Mouse (Mus musculus): ENCODE data around the gene Gm49391. TPM values are rescaled to one million over a fixed set of nuclear protein-coding genes. Genes with fewer than 3 reads are reported as not detected.
"Not testable (repeated sequence)": the region's sequence is repeated elsewhere in the genome, so short reads cannot be mapped to it uniquely, and the experiment has no call there.

The Gm49391 gene
- 0.82 and 2.5 TPM in 2 replicates for polyA plus RNA-seq (2015; fragmentation: Nextera tagmentation; extraction: Ambion mirVana)

GRCm38 (mm10) chr13:60936500-60936901 is at the start of gene Gm49391, which contains the start of gene Ctla2a:
TSS of gene Gm49391 (minus strand) at chr13:60936571.
TSS of gene Ctla2a (minus strand) at chr13:60936625.
- ATAC-seq (ENCODE audit: insufficient read depth): peak; percentile 62
- Histone ChIP-seq H3K36me3 (replicated peaks) (no peaks in the 10 kb centered on the region), H3K9ac (no peak within 1 kb of the TSS), H3K4me1 (replicated peaks) (no peaks in the 10 kb centered on the region), H3K27ac (replicated peaks) (0 out of 2 replicates have a peak within 1 kb of the TSS, but pooled peaks have one; percentile 6), H3K4me3 (replicated peaks) (no peak within 1 kb of the TSS), H3K9me3 (replicated peaks) (no peaks in the 10 kb centered on the region), H3K4me2 (no peak within 1 kb of the TSS), H3K27me3 (no peaks in the 10 kb centered on the region)
- 14% methylated on average over 5 of the region's 5 CpGs for WGBS (ENCODE audit: insufficient replicate concordance)

GRCm38 (mm10) chr13:60972319-60972718 is 35.9 kb upstream of the Gm49391 start:
- H3K27ac ChIP-seq (replicated peaks); H3K27me3 ChIP-seq; H3K4me1 ChIP-seq (replicated peaks); H3K9ac ChIP-seq; ATAC-seq (ENCODE audit: insufficient read depth); H3K36me3 ChIP-seq (replicated peaks); H3K9me3 ChIP-seq (replicated peaks); H3K4me2 ChIP-seq; H3K4me3 ChIP-seq (replicated peaks): not testable (repeated sequence)
- 61% methylated on average over 4 of the region's 4 CpGs for WGBS (ENCODE audit: insufficient replicate concordance)

GRCm38 (mm10) chr13:60963985-60964384 is 27.6 kb upstream of the Gm49391 start:
- WGBS (ENCODE audit: insufficient replicate concordance): 40% methylated on average over 4 of the region's 5 CpGs
- H3K4me1 ChIP-seq (replicated peaks); ATAC-seq (ENCODE audit: insufficient read depth); H3K27me3 ChIP-seq; H3K9ac ChIP-seq; H3K4me3 ChIP-seq (replicated peaks); H3K9me3 ChIP-seq (replicated peaks); H3K27ac ChIP-seq (replicated peaks); H3K36me3 ChIP-seq (replicated peaks); H3K4me2 ChIP-seq: not testable (repeated sequence)

- Histone ChIP-seq H3K4me1 (replicated peaks) (no peaks in the 10 kb centered on the region), H3K9me3 (replicated peaks) (no peaks in the 10 kb centered on the region), H3K9ac (no peak overlapping the region), H3K27ac (replicated peaks) (no peak overlapping the region), H3K36me3 (replicated peaks) (no peaks in the 10 kb centered on the region), H3K4me3 (replicated peaks) (no peak overlapping the region), H3K27me3 (no peaks in the 10 kb centered on the region), H3K4me2 (no peak overlapping the region)
- ATAC-seq (ENCODE audit: insufficient read depth): no peak
- 45% methylated on average over 5 of the region's 5 CpGs for WGBS (ENCODE audit: insufficient replicate concordance)
Observed at GRCm38 (mm10) chr13:60961706-60962105, 25.3 kb upstream of the Gm49391 start.

GRCm38 (mm10) chr13:60941884-60942283 is 5.5 kb upstream of the Gm49391 start, which contains the start of gene Tpbpa:
TSS of gene Tpbpa (minus strand) at chr13:60941984.
- not testable (repeated sequence) for H3K4me1 ChIP-seq (replicated peaks); H3K4me2 ChIP-seq; H3K27ac ChIP-seq (replicated peaks); H3K9ac ChIP-seq; H3K4me3 ChIP-seq (replicated peaks); H3K27me3 ChIP-seq; H3K9me3 ChIP-seq (replicated peaks); ATAC-seq (ENCODE audit: insufficient read depth); H3K36me3 ChIP-seq (replicated peaks)
- WGBS (ENCODE audit: insufficient replicate concordance): 63% methylated on average over 3 of the region's 3 CpGs

- H3K4me2 ChIP-seq; H3K27me3 ChIP-seq; H3K9ac ChIP-seq; H3K36me3 ChIP-seq (replicated peaks); H3K9me3 ChIP-seq (replicated peaks); H3K27ac ChIP-seq (replicated peaks); H3K4me3 ChIP-seq (replicated peaks); ATAC-seq (ENCODE audit: insufficient read depth); H3K4me1 ChIP-seq (replicated peaks): not testable (repeated sequence)
- 47% methylated on average over 2 of the region's 2 CpGs for WGBS (ENCODE audit: insufficient replicate concordance)
Observed at GRCm38 (mm10) chr13:60935490-60935889, 881 bp downstream of the Gm49391 start, which contains the start of gene Gm49393. TSS of gene Gm49393 (minus strand) at chr13:60935590.

- not testable (repeated sequence) for H3K27me3 ChIP-seq
- 58% methylated on average over 2 of the region's 2 CpGs for WGBS (ENCODE audit: insufficient replicate concordance)
Observed at GRCm38 (mm10) chr13:60904780-60905179, 31.6 kb downstream of the Gm49391 start, which contains the start of gene Tpbpb. TSS of gene Tpbpb (minus strand) at chr13:60904880.

GRCm38 (mm10) chr13:60897328-60897727 is 39.0 kb downstream of the Gm49391 start, which contains the start of gene Ctla2b:
TSS of gene Ctla2b (minus strand) at chr13:60897447.
- Histone ChIP-seq H3K27ac (replicated peaks) (no peak within 1 kb of the TSS), H3K4me3 (replicated peaks) (no peak within 1 kb of the TSS)
- 12% methylated on average over 3 of the region's 3 CpGs for WGBS (ENCODE audit: insufficient replicate concordance)

More at GRCm38 (mm10) chr13:60904780-60905179, 31.6 kb downstream of the Gm49391 start, which contains the start of gene Tpbpb:
- H3K9me3 ChIP-seq (replicated peaks); ATAC-seq (ENCODE audit: insufficient read depth); H3K27ac ChIP-seq (replicated peaks); H3K4me1 ChIP-seq (replicated peaks); H3K9ac ChIP-seq; H3K4me2 ChIP-seq; H3K36me3 ChIP-seq (replicated peaks); H3K4me3 ChIP-seq (replicated peaks): not testable (repeated sequence)

GRCm38 (mm10) chr13:60896794-60897193 is 39.6 kb downstream of the Gm49391 start, which contains the start of gene Gm49392:
TSS of gene Gm49392 (minus strand) at chr13:60896894.
- 69% methylated on average over 8 of the region's 8 CpGs for WGBS (ENCODE audit: insufficient replicate concordance)
- H3K27ac ChIP-seq (replicated peaks); H3K9me3 ChIP-seq (replicated peaks); H3K27me3 ChIP-seq; H3K36me3 ChIP-seq (replicated peaks); H3K4me1 ChIP-seq (replicated peaks); H3K4me3 ChIP-seq (replicated peaks); H3K4me2 ChIP-seq; ATAC-seq (ENCODE audit: insufficient read depth); H3K9ac ChIP-seq: not testable (repeated sequence)

More at GRCm38 (mm10) chr13:60897328-60897727, 39.0 kb downstream of the Gm49391 start, which contains the start of gene Ctla2b:
- Histone ChIP-seq H3K9me3 (replicated peaks) (no peaks in the 10 kb centered on the region), H3K27me3 (no peaks in the 10 kb centered on the region), H3K9ac (no peak within 1 kb of the TSS), H3K4me2 (no peak within 1 kb of the TSS), H3K4me1 (replicated peaks) (no peaks in the 10 kb centered on the region), H3K36me3 (replicated peaks) (no peaks in the 10 kb centered on the region)
- peak; percentile 79 for ATAC-seq (ENCODE audit: insufficient read depth)

- no peak for ATAC-seq (ENCODE audit: insufficient read depth)
- Histone ChIP-seq H3K9me3 (replicated peaks) (no peaks in the 10 kb centered on the region), H3K9ac (no peak overlapping the region), H3K4me3 (replicated peaks) (no peak overlapping the region), H3K36me3 (replicated peaks) (no peaks in the 10 kb centered on the region), H3K27ac (replicated peaks) (no peak overlapping the region), H3K4me1 (replicated peaks) (no peaks in the 10 kb centered on the region), H3K4me2 (no peak overlapping the region), H3K27me3 (no peaks in the 10 kb centered on the region)
Observed at GRCm38 (mm10) chr13:60895406-60896160, 40.8 kb downstream of the Gm49391 start.

GRCm38 (mm10) chr13:60892301-60892700 is 44.1 kb downstream of the Gm49391 start:
- H3K36me3 ChIP-seq (replicated peaks): no peaks in the 10 kb centered on the region
- H3K9ac ChIP-seq: no peak overlapping the region
- H3K4me3 ChIP-seq (replicated peaks): no peak overlapping the region
- WGBS (ENCODE audit: insufficient replicate concordance): 46% methylated on average over 1 of the region's 1 CpGs
- no peak for ATAC-seq (ENCODE audit: insufficient read depth)
- no peaks in the 10 kb centered on the region for H3K9me3 ChIP-seq (replicated peaks)
- H3K27me3 ChIP-seq: no peaks in the 10 kb centered on the region
- no peak overlapping the region for H3K4me2 ChIP-seq
- no peaks in the 10 kb centered on the region for H3K4me1 ChIP-seq (replicated peaks)
- H3K27ac ChIP-seq (replicated peaks): no peak overlapping the region

Data from liver, embryonic 15.5 days (tissue).